Mouse (Mus musculus) neural tube, embryonic 15.5 days (tissue): ENCODE measurements at regions not wholly inside any gene's neighbourhood (a gene's known extent, or its start where the extent isn't known, plus 50 kb on each side); places are given as distances from the start of the nearest gene placed in this dataset.

Experiments
- ATAC-seq: fragments of 200-750 bp; cut with Nextera tagmentation; 2 replicates; pipeline ENCODE4 v1.8.0; 2017; ENCODE audit warnings: mild to moderate bottlenecking, moderate TSS enrichment, moderate library complexity; ENCODE audit not compliant: low FRiP score
- H3K27ac ChIP-seq: fragments of 300-500 bp; sonication (generic); replicated peaks from 2 replicates; pipeline ENCODE4 v1.5.1; 2015; ENCODE audit warnings: mild to moderate bottlenecking, inconsistent platforms
- H3K27me3 ChIP-seq: fragments of 300-500 bp; sonication (generic); replicated peaks from 2 replicates; pipeline ENCODE4 v1.6.1; 2015; ENCODE audit warnings: inconsistent platforms
- H3K36me3 ChIP-seq: fragments of 300-500 bp; sonication (generic); 2 replicates; pipeline ENCODE4 v1.6.1; 2015; ENCODE audit warnings: inconsistent platforms
- H3K4me1 ChIP-seq: fragments of 300-500 bp; sonication (generic); 2 replicates; pipeline ENCODE4 v1.6.1; 2015; ENCODE audit warnings: inconsistent platforms
- H3K4me2 ChIP-seq: fragments of 300-500 bp; sonication (generic); 2 replicates; pipeline ENCODE4 v1.6.1; 2015; ENCODE audit warnings: inconsistent platforms, mild to moderate bottlenecking, moderate library complexity
- H3K4me3 ChIP-seq: fragments of 300-500 bp; sonication (generic); replicated peaks from 2 replicates; pipeline ENCODE4 v1.5.1; 2015; ENCODE audit warnings: mild to moderate bottlenecking, inconsistent platforms
- H3K9ac ChIP-seq: fragments of 300-500 bp; sonication (generic); replicated peaks from 2 replicates; pipeline ENCODE4 v1.6.1; 2015; ENCODE audit warnings: mild to moderate bottlenecking, inconsistent platforms
- H3K9me3 ChIP-seq: fragments of 300-500 bp; sonication (generic); replicated peaks from 2 replicates; pipeline ENCODE4 v1.6.1; 2016; ENCODE audit warnings: inconsistent platforms
- WGBS: fragments of 180-500 bp; shearing (Covaris S2); methylation state at CpG from one replicate; pipeline ENCODE4 v1.1.7; 2015; ENCODE audit warnings: mixed read lengths; 5-methylcytosine and 5-hydroxymethylcytosine counted together

- WGBS: 86% methylated on average over 3 of the region's 3 CpGs
- Histone ChIP-seq H3K9ac (no peak overlapping the region), H3K4me1 (no peaks in the 10 kb centered on the region), H3K27me3 (no peaks in the 10 kb centered on the region), H3K36me3 (no peaks in the 10 kb centered on the region), H3K4me2 (no peak overlapping the region), H3K9me3 (no peaks in the 10 kb centered on the region), H3K27ac (no peak overlapping the region), H3K4me3 (no peak overlapping the region)
- ATAC-seq: no peak
These were observed 491.9 kb upstream of the 4930452B06Rik start for GRCm38 (mm10) chr14:9157941-9158340.

GRCm38 (mm10) chr14:9150841-9151240 lies 484.8 kb upstream of the 4930452B06Rik start:
- Histone ChIP-seq H3K4me2 (no peak overlapping the region), H3K36me3 (no peaks in the 10 kb centered on the region), H3K9me3 (no peaks in the 10 kb centered on the region), H3K4me3 (no peak overlapping the region), H3K27me3 (no peaks in the 10 kb centered on the region), H3K27ac (no peak overlapping the region), H3K9ac (no peak overlapping the region), H3K4me1 (no peaks in the 10 kb centered on the region)
- ATAC-seq: no peak
- WGBS: 69% methylated on average over 1 of the region's 1 CpGs

DNA sequence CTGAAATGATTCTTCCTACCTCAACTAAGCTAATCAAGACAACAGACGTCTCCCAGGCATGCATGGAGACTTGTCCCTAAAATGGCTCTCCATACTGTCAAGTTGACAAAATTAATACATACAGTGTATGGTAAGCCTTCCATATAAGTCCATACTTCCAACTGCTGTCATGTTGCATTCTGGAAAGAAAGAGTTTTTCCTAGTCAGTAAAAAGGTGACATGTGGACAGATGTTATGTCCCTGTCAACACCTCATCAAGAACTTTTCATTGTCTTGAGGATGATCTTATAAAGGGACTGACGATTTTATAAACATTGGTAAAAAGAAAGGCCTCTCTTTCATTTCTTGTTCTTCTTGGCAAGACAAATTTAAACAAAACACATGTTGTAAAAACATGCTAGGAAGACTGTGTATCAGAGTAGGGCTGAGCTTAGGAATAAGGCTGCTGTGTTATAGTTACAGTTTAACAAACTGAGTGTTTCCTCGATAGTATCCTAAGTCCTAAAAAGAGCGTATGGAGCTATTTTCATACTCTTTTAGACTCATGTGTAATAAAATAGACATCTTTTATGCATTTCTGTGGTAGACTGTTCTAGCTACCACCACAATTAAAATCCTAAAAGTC lies 480.7 kb upstream of the 4930452B06Rik start:
- Histone ChIP-seq H3K4me3 (no peak overlapping the region), H3K9ac (no peak overlapping the region), H3K27ac (no peak overlapping the region), H3K4me2 (no peak overlapping the region), H3K36me3 (no peaks in the 10 kb centered on the region), H3K4me1 (no peaks in the 10 kb centered on the region), H3K27me3 (no peaks in the 10 kb centered on the region), H3K9me3 (no peaks in the 10 kb centered on the region)
- WGBS: 88% methylated on average over 4 of the region's 4 CpGs
- no peak for ATAC-seq

- ATAC-seq: no peak
- H3K36me3 ChIP-seq: no peaks in the 10 kb centered on the region
- no peaks in the 10 kb centered on the region for H3K27me3 ChIP-seq
- H3K4me1 ChIP-seq: no peaks in the 10 kb centered on the region
- H3K4me2 ChIP-seq: no peak overlapping the region
- WGBS: 83% methylated on average over 1 of the region's 1 CpGs
- no peak overlapping the region for H3K27ac ChIP-seq
- no peak overlapping the region for H3K4me3 ChIP-seq
- no peak overlapping the region for H3K9ac ChIP-seq
- H3K9me3 ChIP-seq: no peaks in the 10 kb centered on the region
These were observed 439.7 kb upstream of the 4930452B06Rik start for GRCm38 (mm10) chr14:9105708-9106107.

- Histone ChIP-seq H3K27ac (no peak overlapping the region), H3K4me2 (no peak overlapping the region), H3K27me3 (no peaks in the 10 kb centered on the region), H3K9ac (no peak overlapping the region), H3K9me3 (no peaks in the 10 kb centered on the region), H3K4me1 (no peaks in the 10 kb centered on the region), H3K36me3 (no peaks in the 10 kb centered on the region), H3K4me3 (no peak overlapping the region)
- ATAC-seq: no peak
- WGBS: 80% methylated on average over 5 of the region's 5 CpGs
These were observed 423.7 kb upstream of the 4930452B06Rik start for GRCm38 (mm10) chr14:9089625-9090326.

- Histone ChIP-seq H3K9me3 (no peaks in the 10 kb centered on the region), H3K9ac (no peak overlapping the region), H3K27me3 (no peaks in the 10 kb centered on the region), H3K4me1 (no peaks in the 10 kb centered on the region), H3K4me2 (no peak overlapping the region), H3K27ac (no peak overlapping the region), H3K4me3 (no peak overlapping the region), H3K36me3 (no peaks in the 10 kb centered on the region)
- ATAC-seq: no peak
These were observed 421.1 kb upstream of the 4930452B06Rik start for GRCm38 (mm10) chr14:9087103-9087502.

DNA sequence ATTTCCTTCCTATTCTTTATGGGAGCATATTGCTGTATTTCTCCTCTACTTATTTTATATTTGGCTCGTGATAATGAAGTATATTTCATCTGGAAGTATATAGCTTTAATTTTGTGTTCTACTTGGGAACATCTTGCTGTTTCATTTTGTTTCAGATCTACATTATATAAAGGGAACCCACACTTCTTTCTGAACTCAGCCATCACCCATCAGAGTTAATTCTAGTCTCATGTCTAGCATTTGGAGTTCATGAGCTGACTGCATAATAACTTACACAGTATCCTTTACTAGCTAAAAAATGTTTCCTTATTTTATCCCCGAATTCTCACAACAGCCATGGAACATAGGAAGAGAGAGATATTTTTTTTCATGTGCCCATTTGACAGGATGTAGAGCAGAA lies 413.6 kb upstream of the 4930452B06Rik start:
- no peak overlapping the region for H3K4me2 ChIP-seq
- no peak overlapping the region for H3K27ac ChIP-seq
- no peaks in the 10 kb centered on the region for H3K4me1 ChIP-seq
- WGBS: 73% methylated on average over 2 of the region's 2 CpGs
- H3K36me3 ChIP-seq: no peaks in the 10 kb centered on the region
- no peaks in the 10 kb centered on the region for H3K27me3 ChIP-seq
- no peak overlapping the region for H3K9ac ChIP-seq
- no peak overlapping the region for H3K4me3 ChIP-seq
- no peaks in the 10 kb centered on the region for H3K9me3 ChIP-seq
- no peak for ATAC-seq

- ATAC-seq: no peak
- Histone ChIP-seq H3K4me3 (no peak overlapping the region), H3K4me1 (no peaks in the 10 kb centered on the region), H3K27ac (no peak overlapping the region), H3K9me3 (no peaks in the 10 kb centered on the region), H3K36me3 (no peaks in the 10 kb centered on the region), H3K9ac (no peak overlapping the region), H3K27me3 (no peaks in the 10 kb centered on the region), H3K4me2 (no peak overlapping the region)
- 83% methylated on average over 1 of the region's 1 CpGs for WGBS
These were observed 413.0 kb upstream of the 4930452B06Rik start for GRCm38 (mm10) chr14:9079014-9079413.

DNA sequence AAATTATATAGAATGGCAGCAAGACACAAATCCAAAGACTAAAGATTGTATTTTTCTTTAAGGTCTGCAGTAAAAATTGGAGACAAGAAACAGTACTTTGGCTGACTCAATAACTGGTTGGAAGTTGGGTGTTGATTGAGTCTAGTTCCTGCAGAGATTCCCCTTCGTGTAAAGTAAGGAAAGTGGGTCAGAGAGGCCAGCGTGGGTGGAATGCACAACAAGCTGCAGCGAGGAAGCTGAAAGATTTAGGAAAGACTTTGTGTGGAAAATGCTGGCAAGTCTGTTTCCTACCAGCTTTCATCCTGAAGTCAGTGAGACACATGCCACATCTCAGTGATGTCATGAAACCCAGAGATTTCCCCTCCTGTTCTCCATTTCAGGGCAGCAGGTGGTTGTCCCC lies 405.1 kb upstream of the 4930452B06Rik start:
- no peak overlapping the region for H3K4me2 ChIP-seq
- ATAC-seq: no peak
- no peak overlapping the region for H3K9ac ChIP-seq
- no peaks in the 10 kb centered on the region for H3K36me3 ChIP-seq
- H3K4me1 ChIP-seq: no peaks in the 10 kb centered on the region
- no peaks in the 10 kb centered on the region for H3K27me3 ChIP-seq
- no peak overlapping the region for H3K27ac ChIP-seq
- no peak overlapping the region for H3K4me3 ChIP-seq
- no peaks in the 10 kb centered on the region for H3K9me3 ChIP-seq
- 80% methylated on average over 3 of the region's 3 CpGs for WGBS

GRCm38 (mm10) chr14:9060058-9060457 lies 394.0 kb upstream of the 4930452B06Rik start:
- Histone ChIP-seq H3K4me1 (no peaks in the 10 kb centered on the region), H3K27me3 (no peaks in the 10 kb centered on the region), H3K9me3 (no peaks in the 10 kb centered on the region), H3K4me3 (no peak overlapping the region), H3K27ac (no peak overlapping the region), H3K36me3 (no peaks in the 10 kb centered on the region), H3K9ac (no peak overlapping the region), H3K4me2 (no peak overlapping the region)
- WGBS: 76% methylated on average over 9 of the region's 9 CpGs
- ATAC-seq: no peak

DNA sequence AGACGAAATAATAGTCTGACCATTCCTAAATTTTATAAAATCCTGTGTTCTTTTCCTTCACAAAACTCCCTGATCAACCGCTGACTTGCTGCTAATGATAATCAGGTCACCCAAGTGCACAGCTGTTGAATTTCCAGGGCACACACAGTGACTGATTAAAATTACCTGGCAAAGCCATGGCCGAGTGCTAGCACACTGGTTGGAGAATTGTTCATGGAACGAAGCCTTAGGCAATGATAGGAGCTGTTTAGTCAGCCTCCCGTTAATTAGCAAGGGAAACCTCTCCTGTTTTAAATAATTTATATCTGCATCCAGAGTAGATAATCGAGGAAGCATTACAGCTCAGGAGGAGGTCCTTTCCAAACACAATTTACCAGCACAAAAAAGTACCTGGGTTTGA lies 362.8 kb upstream of the 4930452B06Rik start:
- H3K9ac ChIP-seq: no peak overlapping the region
- H3K4me3 ChIP-seq: no peak overlapping the region
- no peaks in the 10 kb centered on the region for H3K9me3 ChIP-seq
- H3K4me1 ChIP-seq: peaks cover 9% of the 10 kb centered on the region; the same call in 1 of the 2 replicates
- H3K4me2 ChIP-seq: no peak overlapping the region
- WGBS: 33% methylated on average over 6 of the region's 6 CpGs
- no peaks in the 10 kb centered on the region for H3K27me3 ChIP-seq
- H3K36me3 ChIP-seq: no peaks in the 10 kb centered on the region
- ATAC-seq: peak; percentile 50
- no peak overlapping the region for H3K27ac ChIP-seq

DNA sequence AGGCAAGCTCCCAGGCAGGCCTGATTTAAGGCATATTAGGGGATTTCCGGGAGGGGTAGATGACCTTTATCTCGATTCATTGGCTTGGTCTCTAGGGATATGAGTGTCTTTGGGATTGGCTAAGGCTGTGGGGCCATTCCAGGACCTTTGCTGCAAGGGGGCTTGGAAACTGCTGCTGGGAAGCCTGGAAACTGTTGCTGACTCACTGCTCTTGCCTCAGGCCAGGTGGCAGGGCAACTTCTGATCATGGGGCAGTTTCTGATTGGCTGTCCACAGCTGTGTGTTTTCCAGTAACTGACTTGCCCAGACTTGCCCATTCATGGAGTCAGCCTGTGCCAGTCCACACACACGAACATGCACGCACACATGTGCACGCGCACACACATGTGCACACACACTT lies 349.8 kb upstream of the 4930452B06Rik start:
- Histone ChIP-seq H3K36me3 (no peaks in the 10 kb centered on the region), H3K4me2 (no peak overlapping the region), H3K27ac (no peak overlapping the region), H3K4me3 (no peak overlapping the region), H3K9me3 (0 out of 2 replicates have a peak, but pooled peaks cover 5% of the 10 kb centered on the region), H3K4me1 (no peaks in the 10 kb centered on the region), H3K9ac (no peak overlapping the region), H3K27me3 (no peaks in the 10 kb centered on the region)
- 93% methylated on average over 6 of the region's 6 CpGs for WGBS
- ATAC-seq: no peak
